Mouse (Mus musculus): Measurements from ENCODE around the gene Cdc123. TPM values are rescaled to one million over a fixed set of nuclear protein-coding genes. Genes with fewer than 3 reads are reported as not detected.

Cdc123 gene
- polyA plus RNA-seq (2015; fragmentation: Nextera tagmentation; extraction: Ambion mirVana) = 289 and 292 TPM in 2 replicates

DNA sequence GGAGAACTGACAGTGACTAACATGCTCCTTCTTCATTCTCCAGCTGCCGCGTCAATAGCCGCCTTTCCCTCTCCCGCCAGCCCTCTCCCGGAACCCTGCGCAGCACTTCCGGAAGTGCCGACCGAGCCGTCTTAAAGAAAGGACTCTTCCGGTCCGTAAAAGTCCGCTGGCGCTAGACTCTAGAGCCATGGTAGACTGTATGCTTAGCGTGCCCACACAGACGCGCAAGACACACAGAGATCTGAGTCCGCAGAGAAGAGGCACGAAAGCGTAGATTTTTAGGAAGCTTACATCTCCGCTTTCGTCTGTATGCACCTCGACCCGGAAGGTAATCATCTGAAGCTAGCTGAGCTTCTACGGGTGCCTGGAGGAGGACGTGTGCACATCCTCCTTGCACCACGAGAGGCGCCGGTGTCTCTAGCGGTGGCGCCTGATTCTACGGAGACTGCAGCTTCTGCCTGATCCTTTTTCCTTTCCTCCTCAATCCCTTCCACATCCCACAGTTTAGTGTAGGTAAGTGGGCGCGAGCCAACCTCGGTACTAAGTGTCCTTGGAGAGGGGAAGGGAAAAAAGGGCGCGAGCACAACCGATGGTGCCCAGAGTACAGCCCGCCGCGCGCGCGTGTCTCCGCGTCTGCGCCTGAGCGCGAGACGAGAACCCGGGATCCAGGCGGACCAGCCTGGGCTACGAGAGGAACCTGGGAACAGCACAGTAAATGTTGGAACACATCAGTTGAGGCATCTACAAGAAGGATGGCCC is at the start of gene Cdc123, which contains the start of gene Nudt5:
TSS of gene Cdc123 (minus strand) at position 292 of the 759 bp plus-strand sequence.
TSS of gene Nudt5 (plus strand) at position 147 of the 759 bp plus-strand sequence.
- DNase-seq (ENCODE audit: low spot score) = peak; percentile 94

- no peak for DNase-seq (ENCODE audit: low spot score)
Measured at GRCm38 (mm10) chr2:5894296-5894695, 49.3 kb upstream of the Cdc123 start.

DNA sequence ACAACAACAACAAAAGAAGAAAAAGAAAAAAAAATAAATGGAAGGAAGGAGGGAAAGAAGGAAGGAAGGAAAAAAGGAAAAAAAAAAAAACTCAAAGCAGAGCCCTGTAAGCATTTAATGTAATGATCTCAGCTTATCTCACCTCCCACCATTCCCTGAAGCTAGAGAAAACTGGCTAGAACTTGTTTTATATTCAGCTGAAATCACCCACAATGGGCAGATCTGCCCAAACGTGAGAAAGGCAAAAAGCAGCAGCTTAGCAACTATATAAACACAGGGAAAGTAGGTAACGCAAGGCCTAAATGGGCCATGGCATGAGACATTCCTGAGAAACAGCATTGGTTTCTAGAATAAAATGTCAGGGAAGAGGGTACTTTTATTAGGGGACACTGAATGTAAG is 44.4 kb upstream of the Cdc123 start:
- no peak for DNase-seq (ENCODE audit: low spot score)

GRCm38 (mm10) chr2:5888865-5889264 is 43.9 kb upstream of the Cdc123 start:
- DNase-seq (ENCODE audit: low spot score) = no peak

DNA sequence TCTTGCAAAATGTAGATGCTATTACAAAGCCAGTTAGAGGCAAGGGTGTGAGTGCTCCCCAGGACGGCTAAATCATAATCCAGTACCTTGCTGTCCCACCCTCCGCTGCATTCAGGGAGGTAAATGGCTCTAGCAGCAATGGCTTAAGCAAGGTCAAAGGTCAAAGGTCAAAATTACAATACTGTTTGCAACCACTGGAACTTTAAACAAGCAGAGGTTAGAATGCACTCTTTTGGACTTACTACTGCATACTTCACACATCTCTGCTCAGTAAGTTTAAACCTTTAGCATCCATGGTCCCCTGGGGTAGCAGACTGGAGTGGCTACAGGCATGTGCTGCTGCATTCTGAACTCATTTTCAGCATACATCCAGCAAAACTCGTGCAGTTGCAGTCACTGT is 32.5 kb upstream of the Cdc123 start:
- DNase-seq (ENCODE audit: low spot score) = no peak

- DNase-seq (ENCODE audit: low spot score) = no peak
Measured at GRCm38 (mm10) chr2:5869746-5870145, 24.8 kb upstream of the Cdc123 start.

DNA sequence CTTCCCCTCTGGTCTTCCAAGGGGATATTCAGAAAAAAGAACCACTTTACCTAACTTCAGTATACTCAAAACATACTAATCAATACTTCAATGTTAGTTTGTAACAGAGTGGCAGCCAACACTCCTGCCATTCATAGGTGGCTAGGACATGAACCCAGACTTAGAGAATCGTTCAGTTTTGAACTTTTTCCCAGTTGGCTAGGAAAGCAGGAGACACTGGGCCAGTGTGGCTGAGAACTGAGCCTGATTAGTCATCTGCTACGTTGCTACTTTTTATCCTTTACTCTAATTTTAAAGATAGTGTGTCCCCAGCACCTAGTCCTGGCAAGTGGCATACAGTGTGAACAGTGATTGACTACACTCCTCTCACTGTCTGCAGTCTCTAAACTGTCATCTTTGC is 22.7 kb upstream of the Cdc123 start:
- no peak for DNase-seq (ENCODE audit: low spot score)

- DNase-seq (ENCODE audit: low spot score) = no peak
Measured at GRCm38 (mm10) chr2:5862834-5863233, 17.9 kb upstream of the Cdc123 start, which contains the start of gene Gm13199. Gene Gm13199, minus strand, starts transcription at chr2:5862934.

DNA sequence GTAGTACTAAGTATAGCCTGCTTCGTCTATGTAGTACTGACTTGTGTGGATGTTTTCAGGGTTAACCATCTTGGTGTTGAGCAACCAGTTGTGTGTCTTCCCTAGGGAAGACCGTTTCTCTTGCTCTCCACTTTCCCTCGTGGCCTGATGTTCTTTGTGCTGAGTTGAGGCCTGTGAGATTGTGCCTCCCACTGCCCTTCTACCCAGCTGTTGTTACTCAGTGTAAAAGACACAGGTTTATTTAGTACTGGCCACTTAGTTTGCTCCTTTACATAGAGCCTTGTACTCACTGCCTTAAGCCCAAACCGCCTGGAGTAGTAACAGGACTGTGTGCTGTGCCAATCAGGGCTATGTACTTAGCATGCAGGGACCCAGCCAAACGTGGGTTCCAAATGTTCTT is 6.9 kb upstream of the Cdc123 start:
- DNase-seq (ENCODE audit: low spot score) = no peak

DNA sequence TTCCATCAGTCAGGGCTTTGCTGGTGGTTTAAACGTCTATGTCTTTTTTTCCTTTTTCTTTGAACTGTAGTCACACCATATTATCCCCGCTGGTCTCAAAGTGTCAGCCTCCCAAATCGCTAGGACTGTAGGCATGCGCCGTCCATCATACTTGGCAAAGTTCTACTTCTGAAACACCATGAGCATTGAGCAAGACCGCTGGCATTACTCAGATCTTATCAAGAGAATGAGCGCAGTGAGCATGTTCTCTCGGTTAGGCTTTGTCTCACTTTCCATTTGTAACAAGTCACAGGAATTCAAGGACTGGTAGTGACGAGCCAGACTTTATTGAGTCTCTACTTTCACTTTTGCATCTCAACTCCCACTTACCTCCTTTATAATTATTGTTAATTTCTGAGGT is 6.2 kb upstream of the Cdc123 start:
- DNase-seq (ENCODE audit: low spot score) = no peak

- no peak for DNase-seq (ENCODE audit: low spot score)
Measured at GRCm38 (mm10) chr2:5845826-5846225, 862 bp upstream of the Cdc123 start.

- no peak for DNase-seq (ENCODE audit: low spot score)
Measured at GRCm38 (mm10) chr2:5844181-5844872, 637 bp downstream of the Cdc123 start.

- DNase-seq (ENCODE audit: low spot score) = no peak
Measured at GRCm38 (mm10) chr2:5840815-5841214, 4.1 kb downstream of the Cdc123 start.

GRCm38 (mm10) chr2:5825265-5825913 is 19.6 kb downstream of the Cdc123 start:
- DNase-seq (ENCODE audit: low spot score) = no peak

GRCm38 (mm10) chr2:5824685-5825084 is 20.3 kb downstream of the Cdc123 start:
- DNase-seq (ENCODE audit: low spot score) = no peak

- DNase-seq (ENCODE audit: low spot score) = peak; percentile 19
Measured at GRCm38 (mm10) chr2:5824213-5824612, 20.8 kb downstream of the Cdc123 start.

GRCm38 (mm10) chr2:5822449-5822848 is 22.5 kb downstream of the Cdc123 start:
- DNase-seq (ENCODE audit: low spot score) = no peak

GRCm38 (mm10) chr2:5821264-5821663 is 23.7 kb downstream of the Cdc123 start:
- DNase-seq (ENCODE audit: low spot score) = no peak

GRCm38 (mm10) chr2:5811235-5811782 is 33.7 kb downstream of the Cdc123 start:
- no peak for DNase-seq (ENCODE audit: low spot score)

GRCm38 (mm10) chr2:5810036-5810718 is 34.8 kb downstream of the Cdc123 start:
- no peak for DNase-seq (ENCODE audit: low spot score)

DNA sequence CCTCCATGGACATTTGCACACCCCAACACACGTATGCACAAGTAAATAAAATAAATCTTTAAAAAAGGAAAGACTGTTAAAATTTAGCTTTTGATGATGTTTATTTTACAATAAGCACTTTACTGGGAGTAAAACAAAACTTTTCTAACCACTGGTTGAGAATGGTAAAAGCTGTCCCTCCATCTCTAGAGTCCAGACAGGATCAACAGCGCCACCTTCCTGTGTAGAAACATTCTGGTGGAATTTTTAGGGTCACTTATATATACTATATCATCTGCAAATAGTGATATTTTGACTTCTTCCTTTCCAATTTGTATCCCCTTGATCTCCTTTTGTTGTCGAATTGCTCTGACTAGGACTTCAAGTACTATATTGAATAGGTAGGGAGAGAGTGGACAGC is 38.8 kb downstream of the Cdc123 start:
- peak; percentile 38 for DNase-seq (ENCODE audit: low spot score)
